ENCODE assay signal across 8 mouse cellular contexts in the genomic region with DNA sequence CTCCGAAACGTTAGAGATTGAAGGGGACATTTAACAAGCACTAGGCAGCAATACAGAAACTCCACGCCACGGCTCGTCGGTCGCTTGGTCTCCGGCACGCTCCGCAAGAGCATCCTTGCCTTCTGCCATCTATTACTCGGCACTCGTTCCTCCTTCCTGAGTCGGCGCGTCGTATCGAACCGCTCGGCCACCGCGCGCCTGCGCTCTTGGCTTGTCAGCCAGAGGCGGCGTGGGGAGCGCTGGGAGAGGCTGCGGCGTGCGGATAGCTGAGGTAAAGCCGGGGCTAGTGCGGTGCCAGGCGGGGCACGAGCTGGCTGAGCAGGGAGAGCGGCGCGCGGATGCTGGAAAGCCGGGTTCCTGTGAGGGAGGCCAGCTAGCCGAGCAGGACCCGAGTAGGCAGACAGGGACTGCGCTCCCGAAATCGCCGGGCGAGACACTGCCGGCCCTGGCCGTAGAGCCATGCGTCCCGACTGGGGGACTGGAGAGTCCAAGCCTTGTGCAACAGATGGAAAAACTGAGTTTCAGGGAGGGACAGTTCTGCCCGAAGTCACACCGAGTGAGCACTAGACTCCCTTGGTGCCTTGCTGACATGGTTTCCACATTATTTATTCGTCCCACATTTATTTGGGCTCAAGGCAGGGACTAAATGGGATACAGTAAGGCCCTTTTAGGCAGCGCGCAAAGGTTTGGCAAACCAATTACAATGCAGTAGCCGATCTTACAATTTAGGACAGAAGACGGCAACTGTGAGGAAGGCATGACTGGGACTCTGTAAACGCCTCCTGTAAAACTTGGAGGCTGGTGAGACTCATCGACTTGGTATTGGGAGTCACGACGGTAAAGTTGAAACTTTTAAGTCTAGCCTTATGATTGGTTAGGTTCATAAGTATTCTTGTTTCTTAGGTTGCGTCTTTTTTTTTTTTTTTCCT. TPM values are rescaled to one million over a fixed set of nuclear protein-coding genes. Genes with fewer than 3 reads are reported as not detected.
A peak's percentile ranks its signal among the peaks of the same experiment; 100 is the strongest.
DNase-seq lines count a peak whose midpoint lies in the region; ATAC-seq lines count a peak whose summit lies in the region.

Eif2b3 (plus strand) TSS at position 197 of the 929 bp plus-strand sequence.

- DNase-seq in CD4-positive helper T cell, adult 2 months (ENCODE audit: low read depth, low spot score): peak; percentile 94
- DNase-seq in brain, embryonic 18.5 days (ENCODE audit: low read depth, low spot score): peak; percentile 77
- DNase-seq in kidney, postnatal 14 days: peak; percentile 92
- peak; percentile 91 for DNase-seq in liver, embryonic 13.5 days
- peak; percentile 91 for DNase-seq in neural tube, embryonic 10.5 days (ENCODE audit: extremely low spot score, low spot score)

- peak within 1 kb of the TSS; percentile 61 for H3K27ac ChIP-seq in heart, embryonic 13.5 days (replicated peaks)
- peak within 1 kb of the TSS; percentile 82 for H3K27ac ChIP-seq in liver, embryonic 13.5 days
- peak within 1 kb of the TSS; percentile 35; the same call in 1 of the 2 replicates for H3K27ac ChIP-seq in stomach, embryonic 16.5 days (ENCODE audit: low read length)

- H3K4me1 ChIP-seq in heart, embryonic 13.5 days: peaks cover 14% of the 10 kb centered on the region
- peaks cover 44% of the 10 kb centered on the region for H3K4me1 ChIP-seq in liver, embryonic 13.5 days (replicated peaks)
- peaks cover 5% of the 10 kb centered on the region for H3K4me1 ChIP-seq in stomach, embryonic 16.5 days (ENCODE audit: control insufficient read depth, insufficient read depth, low read length)

- no peaks in the 10 kb centered on the region for H3K9me3 ChIP-seq in heart, embryonic 13.5 days
- H3K9me3 ChIP-seq in liver, embryonic 13.5 days (replicated peaks): no peaks in the 10 kb centered on the region
- H3K9me3 ChIP-seq in stomach, embryonic 16.5 days (replicated peaks; ENCODE audit: control insufficient read depth, low read length): no peaks in the 10 kb centered on the region

- peak within 1 kb of the TSS; percentile 94 for H3K9ac ChIP-seq in heart, embryonic 13.5 days
- peak within 1 kb of the TSS; percentile 91 for H3K9ac ChIP-seq in liver, embryonic 13.5 days
- H3K9ac ChIP-seq in stomach, embryonic 16.5 days (ENCODE audit: low read length): peak within 1 kb of the TSS; percentile 94

- no peaks in the 10 kb centered on the region for H3K27me3 ChIP-seq in heart, embryonic 13.5 days (replicated peaks)
- H3K27me3 ChIP-seq in liver, embryonic 13.5 days: no peaks in the 10 kb centered on the region
- H3K27me3 ChIP-seq in stomach, embryonic 16.5 days (ENCODE audit: control insufficient read depth, insufficient read depth, low read length): no peaks in the 10 kb centered on the region

- peak within 1 kb of the TSS; percentile 90 for H3K4me2 ChIP-seq in heart, embryonic 13.5 days
- peak within 1 kb of the TSS; percentile 85 for H3K4me2 ChIP-seq in liver, embryonic 13.5 days
- peak within 1 kb of the TSS; percentile 87 for H3K4me2 ChIP-seq in stomach, embryonic 16.5 days (ENCODE audit: low read depth, low read length)

- peak; percentile 99 for ATAC-seq in erythroid progenitor cell, adult 5-6 weeks (replicated peaks; ENCODE audit: low FRiP score, poor library complexity, severe bottlenecking)
- ATAC-seq in heart, embryonic 13.5 days (ENCODE audit: extremely low read depth, insufficient number of reproducible peaks, low FRiP score, low TSS enrichment): peak; percentile 61
- ATAC-seq in liver, embryonic 13.5 days (ENCODE audit: low read depth): peak; percentile 98
- ATAC-seq in stomach, embryonic 16.5 days (ENCODE audit: insufficient read depth, low FRiP score): peak; percentile 96

- peak within 1 kb of the TSS; percentile 95 for H3K4me3 ChIP-seq in heart, embryonic 13.5 days
- H3K4me3 ChIP-seq in liver, embryonic 13.5 days (replicated peaks): peak within 1 kb of the TSS; percentile 84
- peak within 1 kb of the TSS; percentile 97 for H3K4me3 ChIP-seq in stomach, embryonic 16.5 days (replicated peaks; ENCODE audit: low read length)

- H3K36me3 ChIP-seq in heart, embryonic 13.5 days: peaks cover 25% of the 10 kb centered on the region
- H3K36me3 ChIP-seq in liver, embryonic 13.5 days: peaks cover 25% of the 10 kb centered on the region
- no peaks in the 10 kb centered on the region for H3K36me3 ChIP-seq in stomach, embryonic 16.5 days (ENCODE audit: control insufficient read depth, insufficient read depth, low read length)

- WGBS in heart, embryonic 13.5 days: under 1% methylated on average over 61 of the region's 61 CpGs
- WGBS in liver, embryonic 13.5 days (ENCODE audit: insufficient replicate concordance): under 1% methylated on average over 61 of the region's 61 CpGs
- under 1% methylated on average over 61 of the region's 61 CpGs for WGBS in stomach, embryonic 16.5 days

RNA-seq across cellular contexts. Expression of gene Eif2b3, which starts in this region (rescaled TPM):
- 5.0 and 7.9 TPM in 2 replicates for total RNA-seq in erythroid progenitor cell, adult 5-6 weeks (2015; ENCODE audit: low replicate concordance)
- 7.8 and 9.6 TPM in 2 replicates for total RNA-seq in erythroid progenitor cell, adult 5-6 weeks (2017; ENCODE audit: low replicate concordance)
- 25.4 and 25.5 TPM in 2 replicates for polyA plus RNA-seq in heart, embryonic 13.5 days (2015; fragmentation: Nextera tagmentation; extraction: Ambion mirVana)
- 46.4 and 49.8 TPM in 2 replicates for polyA plus RNA-seq in liver, embryonic 13.5 days (2015; fragmentation: Nextera tagmentation; extraction: Ambion mirVana)
- polyA plus RNA-seq in stomach, embryonic 16.5 days (2015; fragmentation: Nextera tagmentation; extraction: Ambion mirVana): 35.6 and 36.3 TPM in 2 replicates

Comparison
In these comparisons a context has a peak if more than half of its experiments do, and no peak if none do; other contexts are left out.
1. Peak in every context shown above with its lines: DNase-seq, ATAC-seq, H3K4me3 ChIP-seq and H3K27ac ChIP-seq.